Mouse (Mus musculus) lung, postnatal 25 days (tissue): ENCODE results near the gene Slc16a1.
A peak's percentile ranks its signal among the peaks of the same experiment; 100 is the strongest.
"Not testable (repeated sequence)": the region's sequence is repeated elsewhere in the genome, so short reads cannot be mapped to it uniquely, and the experiment has no call there.

Experiments
- DNase-seq: peaks from one replicate; pipeline ENCODE4 v3.0.0; 2022; ENCODE audit warnings: low spot score

Slc16a1 gene

DNA sequence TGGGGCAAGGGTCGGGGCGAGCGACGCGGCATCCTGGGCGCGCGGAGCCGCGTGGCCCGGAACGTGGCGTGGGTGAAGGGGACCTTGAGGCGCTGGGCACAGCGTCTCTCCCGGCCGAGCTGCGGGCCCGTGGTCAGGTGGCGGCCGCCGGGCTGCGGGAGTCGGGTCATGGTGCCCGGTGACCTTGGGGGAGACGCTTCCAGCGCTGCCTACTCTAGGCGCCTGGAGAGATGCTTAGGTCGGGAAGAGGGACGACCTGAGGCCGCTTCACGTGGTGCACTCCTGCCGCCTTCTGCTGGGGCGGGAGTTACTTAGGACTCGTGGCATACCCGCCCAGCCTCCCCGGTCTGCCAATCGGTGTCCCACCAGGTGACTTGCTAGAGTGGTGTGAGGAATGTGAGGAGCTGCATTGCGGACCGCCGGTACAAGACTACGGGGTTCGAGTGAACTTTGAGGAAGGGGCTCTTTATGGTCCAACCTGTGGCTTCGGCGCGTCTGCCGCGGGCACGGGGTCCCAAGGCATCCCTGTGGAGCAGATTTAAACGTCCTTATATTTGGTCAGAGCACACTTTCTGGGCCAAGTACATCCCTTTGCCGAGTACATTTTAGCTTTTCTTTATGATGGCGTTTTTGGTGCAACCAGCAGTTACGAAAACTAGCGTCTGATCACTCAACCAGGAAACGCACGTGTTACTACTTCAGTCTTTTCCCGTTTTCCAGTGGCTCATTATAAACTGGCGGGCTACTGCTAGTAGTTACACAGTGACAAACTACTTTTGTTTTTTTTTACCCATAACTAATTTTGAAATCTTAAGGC lies 672 bp downstream of the Slc16a1 start:
- peak; percentile 77 for DNase-seq

DNA sequence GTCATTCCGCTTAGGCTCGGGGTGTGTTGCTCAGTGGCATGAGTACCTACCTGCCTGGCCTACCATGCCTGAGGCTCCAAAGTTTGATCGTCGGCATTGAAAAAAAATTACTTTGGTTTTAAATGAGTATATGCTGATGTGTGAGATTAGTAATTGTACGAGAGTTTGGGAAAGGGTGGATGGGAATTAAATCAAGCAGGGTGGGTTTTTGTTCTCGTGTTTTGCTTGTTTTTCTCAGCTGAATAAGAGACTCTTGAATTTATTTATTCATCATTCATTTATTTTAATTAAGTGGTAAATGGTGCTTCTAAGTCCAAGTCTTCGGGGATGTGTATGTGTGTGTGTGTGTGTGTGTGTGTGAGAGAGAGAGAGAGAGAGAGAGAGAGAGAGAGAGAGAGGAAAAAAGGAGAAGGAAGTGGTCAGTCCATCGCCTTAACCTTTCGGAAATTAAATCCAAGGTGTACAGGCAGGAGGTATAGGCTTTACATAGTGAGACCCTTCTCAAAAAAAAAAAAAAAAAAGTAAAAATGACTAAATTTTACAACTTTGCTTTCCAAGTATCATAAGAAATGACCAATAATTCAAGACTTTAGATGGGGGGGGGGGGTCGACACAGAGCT lies 1.4 kb downstream of the Slc16a1 start:
- DNase-seq, result no peak

DNA sequence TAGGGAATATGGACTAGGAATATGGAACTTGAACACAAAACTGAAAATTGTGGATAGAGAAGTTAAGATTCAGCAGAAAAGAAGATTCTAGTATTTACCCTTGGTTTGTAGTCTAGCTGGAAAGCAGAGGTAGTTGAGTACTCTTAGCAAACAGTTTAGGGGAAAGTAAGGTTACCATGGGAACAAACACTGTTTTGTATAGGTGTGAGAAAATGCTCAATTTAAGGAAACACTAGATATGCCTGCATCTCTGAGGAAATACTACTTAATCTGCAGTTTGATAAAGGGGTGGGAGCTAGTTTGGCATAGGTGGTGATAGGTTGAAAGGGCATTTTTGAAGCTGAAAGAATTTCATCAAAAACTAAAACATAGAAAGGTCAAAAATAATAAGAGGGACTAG lies 2.4 kb downstream of the Slc16a1 start:
- DNase-seq, result no peak

DNA sequence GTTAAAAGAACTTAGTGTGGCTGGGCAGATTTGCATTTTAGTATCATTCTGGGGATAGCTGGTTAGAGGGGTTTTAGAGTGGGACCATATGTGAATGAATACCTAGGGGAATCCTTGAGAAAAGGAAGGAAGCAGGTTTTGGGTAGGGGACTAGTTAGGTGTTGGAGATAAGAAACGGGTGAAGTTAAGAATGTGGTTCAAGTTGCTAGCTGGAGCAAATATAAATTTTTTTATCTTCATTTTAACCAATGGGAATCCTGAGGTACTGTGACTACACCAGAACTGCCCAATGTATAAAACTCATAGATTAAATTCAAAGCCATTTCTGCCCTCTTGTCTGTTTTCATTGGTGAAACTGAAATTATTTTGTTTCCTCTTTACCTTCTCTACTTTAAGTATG lies 2.8 kb downstream of the Slc16a1 start:
- no peak for DNase-seq

DNA sequence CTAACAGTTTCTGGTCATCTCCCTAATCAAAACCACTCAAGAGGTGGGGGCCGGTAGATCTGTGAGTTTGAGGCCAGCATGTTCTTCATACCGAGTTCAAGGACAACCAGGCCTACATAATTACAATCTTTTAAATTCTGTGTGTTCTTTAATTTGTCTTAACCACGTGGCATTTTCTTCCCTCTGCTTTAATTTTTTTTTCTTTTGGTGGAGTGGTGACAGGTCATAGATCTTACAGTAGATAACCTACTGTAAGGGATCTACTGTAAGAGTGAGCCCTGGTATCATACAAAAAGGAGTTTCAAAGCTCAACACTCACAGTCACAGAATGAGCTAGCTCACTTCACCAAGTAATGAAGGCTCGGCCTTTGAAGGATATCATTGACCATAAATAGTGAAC lies 4.6 kb downstream of the Slc16a1 start:
- DNase-seq, result no peak

DNA sequence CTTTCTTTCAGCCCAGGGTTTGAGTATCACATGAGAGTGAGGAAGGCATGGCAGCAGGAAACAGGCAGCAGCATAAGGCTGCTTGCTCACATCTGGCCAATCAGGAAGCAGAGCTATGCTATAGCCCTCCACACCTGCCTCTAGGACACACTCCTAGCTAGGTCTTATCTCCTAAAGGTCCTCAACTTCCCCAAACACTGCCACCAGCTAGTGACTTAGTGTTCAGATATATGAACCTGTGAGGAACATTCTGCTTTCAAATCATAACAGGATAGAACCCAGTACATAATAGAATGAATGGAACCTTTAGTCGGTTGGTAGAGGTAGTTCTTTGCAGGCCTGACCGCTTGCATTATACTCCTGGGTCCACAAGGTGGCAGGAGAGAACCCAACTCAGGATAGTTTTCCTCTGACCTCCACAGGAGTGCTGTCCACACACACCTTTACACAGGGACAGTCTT lies 5.4 kb downstream of the Slc16a1 start:
- peak; percentile 77 for DNase-seq

DNA sequence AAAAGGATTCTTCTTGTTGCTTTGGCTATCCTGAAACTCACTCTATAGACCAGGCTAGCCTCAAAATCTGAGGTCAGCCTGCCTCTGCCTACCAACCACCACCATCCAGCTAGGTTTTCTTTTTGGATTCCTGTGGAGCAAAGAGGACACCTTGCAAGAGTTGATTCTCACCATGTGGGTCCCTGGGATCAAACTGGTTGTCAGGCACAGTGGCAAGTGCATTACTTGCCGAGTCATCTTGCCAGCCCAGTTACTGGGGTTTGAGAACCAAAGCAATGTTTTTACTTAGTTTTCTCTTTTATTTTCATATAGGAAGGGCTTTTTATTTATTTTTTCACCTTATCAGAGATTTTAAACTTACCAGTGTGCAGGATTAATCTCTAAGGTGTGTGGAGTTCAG lies 5.9 kb downstream of the Slc16a1 start:
- no peak for DNase-seq

DNA sequence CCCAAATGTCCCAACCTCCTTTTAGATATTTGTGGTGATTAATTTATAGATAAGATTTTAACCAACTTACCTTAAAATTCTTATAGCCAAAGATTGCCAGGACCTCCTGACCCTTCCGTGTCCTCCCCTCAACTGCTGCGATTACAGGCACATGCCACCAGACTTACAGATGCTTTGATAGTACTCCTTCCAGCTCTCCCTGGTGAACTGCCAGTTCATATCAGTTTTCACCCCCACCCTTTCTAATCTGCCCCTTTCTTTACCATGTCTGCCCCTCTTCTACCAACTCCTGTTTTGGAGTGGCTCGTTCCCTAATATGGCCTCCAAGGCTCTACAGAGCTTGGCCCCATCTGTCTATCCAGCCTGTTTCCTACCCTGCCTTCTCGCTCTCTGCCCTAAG lies 15.8 kb downstream of the Slc16a1 start:
- DNase-seq, result no peak

DNA sequence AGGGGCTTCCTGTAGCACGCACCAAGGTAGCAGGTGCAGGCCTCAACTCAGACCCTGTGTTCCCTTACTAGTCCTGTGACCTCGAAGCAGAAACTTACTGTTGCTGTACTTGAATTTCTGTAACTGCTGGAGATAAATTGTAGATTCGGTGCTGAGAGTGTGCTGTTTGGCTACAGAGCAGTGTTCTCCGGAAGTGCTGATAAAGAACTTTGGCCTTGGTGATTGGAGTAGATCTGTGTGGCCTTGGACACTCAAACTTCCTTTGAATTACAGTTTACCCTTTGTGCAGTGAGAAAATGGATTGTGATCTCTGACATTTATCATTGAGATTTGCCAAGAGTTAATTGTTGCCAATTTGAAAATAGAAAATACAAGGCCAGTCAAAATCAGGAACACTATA lies 16.5 kb downstream of the Slc16a1 start:
- no peak for DNase-seq

DNA sequence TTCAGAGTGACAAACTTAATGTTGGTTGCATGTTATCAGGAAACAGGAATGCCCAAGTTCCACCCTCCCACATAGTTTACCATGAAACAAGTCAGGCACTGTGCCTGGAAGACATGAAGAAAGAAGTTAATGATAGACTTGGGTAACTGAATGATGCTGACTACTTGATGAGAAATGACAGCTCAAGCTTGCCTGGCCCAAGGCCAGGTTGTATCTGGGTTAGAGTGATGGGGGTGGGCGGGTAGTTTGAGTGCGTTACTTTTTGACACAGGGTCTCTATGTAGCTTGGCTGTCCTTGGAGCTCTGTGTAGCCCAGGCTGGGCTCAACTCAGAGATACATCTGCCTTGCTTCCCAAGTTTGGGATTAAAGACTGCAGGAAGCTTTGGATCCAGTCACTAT lies 20.2 kb downstream of the Slc16a1 start:
- DNase-seq, result no peak

DNA sequence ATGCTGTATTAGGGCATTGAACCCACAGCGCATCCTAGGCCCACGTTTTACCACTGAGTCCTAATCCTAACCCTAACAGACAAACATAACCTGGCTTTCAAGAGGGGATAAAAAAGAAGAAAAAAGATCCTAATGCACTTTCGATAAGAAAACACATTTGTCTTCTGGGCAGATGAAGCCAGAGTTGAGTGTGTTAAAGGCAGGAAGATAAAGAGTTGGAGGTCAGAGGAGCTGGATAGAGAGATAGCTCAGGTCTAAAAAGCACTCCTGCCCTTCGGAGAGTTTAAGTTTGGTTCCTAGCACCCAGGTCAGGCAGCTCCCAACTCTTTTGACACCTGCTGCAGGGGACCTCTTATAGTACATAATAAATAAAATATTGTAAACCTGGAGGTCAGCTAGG lies 21.3 kb downstream of the Slc16a1 start:
- DNase-seq, result no peak

DNA sequence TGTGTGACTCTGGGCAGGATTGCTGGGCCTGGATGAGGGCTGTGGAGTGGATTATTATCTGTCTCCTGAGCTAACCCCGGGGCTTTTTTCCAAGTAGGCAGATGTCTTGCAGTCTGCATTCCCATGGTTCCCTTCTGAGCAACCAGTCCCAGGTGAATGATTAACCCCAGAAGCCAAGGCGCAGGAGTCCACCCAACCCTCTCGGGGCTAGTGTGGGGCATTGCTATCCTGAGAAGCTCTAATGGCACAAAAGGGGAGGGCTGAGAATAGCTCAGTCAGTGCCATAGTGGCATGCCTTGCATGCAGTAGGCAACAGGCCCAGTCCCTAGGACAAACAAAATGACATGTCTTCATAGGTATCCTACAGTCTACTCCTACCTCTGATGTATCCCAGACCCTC lies 22.1 kb downstream of the Slc16a1 start:
- DNase-seq, result no peak

DNA sequence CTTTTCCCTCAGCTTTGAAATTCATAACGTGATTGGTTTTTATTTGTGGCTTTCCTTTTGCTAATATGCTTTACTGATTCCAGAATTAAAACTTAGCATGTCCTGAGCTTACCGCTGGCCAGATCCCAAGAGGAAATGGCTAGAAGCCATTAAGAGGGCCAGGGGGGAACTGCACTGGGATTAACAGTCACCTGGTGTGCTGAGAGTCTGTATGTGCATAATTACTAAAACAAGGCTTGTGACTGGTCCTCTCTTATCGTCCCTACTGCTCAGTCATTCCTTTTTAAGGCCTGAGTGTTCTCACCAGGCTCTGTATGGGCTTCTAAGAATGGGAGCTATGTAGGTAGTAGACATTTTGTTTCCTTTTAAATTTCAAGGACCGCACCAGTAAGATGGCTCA lies 23.5 kb downstream of the Slc16a1 start:
- peak; percentile 31 for DNase-seq

DNA sequence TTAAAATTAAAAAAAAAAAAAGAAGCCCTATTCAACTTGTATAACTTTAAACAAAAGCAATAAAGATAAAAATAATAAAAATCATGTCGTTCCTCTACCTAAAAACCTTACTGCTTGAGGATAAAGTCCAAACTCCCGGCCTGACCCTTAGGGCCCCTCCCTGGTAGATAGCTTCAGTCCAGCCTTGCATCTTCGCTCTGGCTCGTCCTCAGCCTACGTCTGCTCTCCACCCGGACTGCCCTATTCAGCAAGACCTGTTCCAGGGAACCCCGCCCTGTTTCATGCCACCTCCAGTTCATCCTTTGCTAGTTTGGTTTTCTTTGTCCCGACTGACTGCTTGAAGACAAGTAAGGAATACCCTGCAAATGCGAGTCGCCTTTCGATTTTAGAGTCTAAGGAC lies 24.5 kb downstream of the Slc16a1 start:
- no peak for DNase-seq

DNA sequence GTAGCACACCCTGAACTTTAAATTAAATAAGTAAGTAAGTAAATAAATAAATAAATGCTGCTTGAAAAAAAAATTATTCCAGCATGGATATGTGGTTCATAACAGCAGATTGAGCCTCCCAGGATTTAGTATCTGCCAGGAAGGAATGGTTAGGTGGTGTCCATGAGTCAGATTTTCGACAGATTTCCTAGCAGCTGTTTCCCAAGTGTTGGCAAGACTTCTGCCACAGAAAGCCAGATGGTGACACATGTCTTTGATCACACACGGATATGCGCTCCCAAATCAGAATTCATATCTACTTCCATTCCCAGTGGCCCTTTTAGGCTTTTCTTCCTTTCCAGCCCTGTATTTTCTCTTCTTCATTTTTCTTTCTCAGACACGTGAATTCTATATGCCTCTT lies 28.5 kb downstream of the Slc16a1 start:
- DNase-seq, result no peak

DNA sequence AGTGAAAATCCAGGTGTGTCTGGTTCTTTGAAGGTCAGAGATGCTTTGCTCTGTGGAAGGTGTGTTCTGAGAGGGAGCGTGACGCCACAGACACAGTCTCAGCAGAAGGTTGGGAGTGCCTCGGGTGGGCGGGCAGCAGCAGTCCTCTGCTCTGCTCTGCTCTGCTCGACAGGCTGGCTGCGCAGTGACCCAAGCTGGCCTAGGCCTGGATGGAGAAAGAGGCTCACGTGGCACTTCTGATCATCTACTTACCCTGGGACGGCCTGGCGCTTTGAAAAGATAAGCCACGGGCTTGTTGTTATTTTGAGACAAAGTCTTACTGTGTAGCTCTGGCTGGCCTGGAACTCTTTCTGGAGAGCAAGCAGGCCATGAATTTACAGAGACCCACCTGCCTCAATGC lies 29.0 kb downstream of the Slc16a1 start:
- no peak for DNase-seq

DNA sequence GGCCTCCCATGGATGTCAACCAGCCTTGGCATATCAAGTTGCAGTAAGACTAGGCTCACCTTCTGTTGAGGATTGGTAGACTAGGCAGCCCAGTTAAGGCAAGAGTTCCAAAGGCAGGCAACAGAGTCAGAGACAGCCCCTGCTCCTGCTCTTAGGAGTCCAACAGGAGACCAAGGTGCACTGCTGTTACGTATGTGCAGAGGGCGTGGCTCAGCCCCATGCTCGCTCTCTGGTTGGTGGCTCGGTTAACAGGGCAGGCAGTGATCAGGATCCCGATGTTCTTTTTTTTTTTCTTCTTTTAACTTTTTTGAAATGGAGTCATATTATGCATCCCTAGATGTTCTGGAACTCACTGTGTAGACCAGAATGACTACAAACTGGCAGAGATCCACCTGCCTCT lies 30.5 kb downstream of the Slc16a1 start:
- no peak for DNase-seq

DNA sequence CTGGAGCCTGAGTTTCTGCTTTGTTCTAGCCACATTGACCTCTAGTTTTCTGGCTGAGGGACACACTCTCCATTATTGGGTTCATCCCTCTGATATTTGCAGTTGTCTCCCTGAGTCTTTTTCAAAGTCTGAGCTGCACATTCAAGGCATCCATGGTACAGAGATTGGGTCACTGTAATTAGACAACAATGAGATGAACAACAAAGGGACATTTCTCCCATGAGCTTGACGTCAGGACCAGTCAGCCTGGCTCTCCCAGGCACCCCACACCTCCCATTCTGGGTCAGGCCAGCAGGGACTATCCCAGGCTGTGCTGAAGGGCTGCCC lies 31.4 kb downstream of the Slc16a1 start:
- DNase-seq, result no peak

DNA sequence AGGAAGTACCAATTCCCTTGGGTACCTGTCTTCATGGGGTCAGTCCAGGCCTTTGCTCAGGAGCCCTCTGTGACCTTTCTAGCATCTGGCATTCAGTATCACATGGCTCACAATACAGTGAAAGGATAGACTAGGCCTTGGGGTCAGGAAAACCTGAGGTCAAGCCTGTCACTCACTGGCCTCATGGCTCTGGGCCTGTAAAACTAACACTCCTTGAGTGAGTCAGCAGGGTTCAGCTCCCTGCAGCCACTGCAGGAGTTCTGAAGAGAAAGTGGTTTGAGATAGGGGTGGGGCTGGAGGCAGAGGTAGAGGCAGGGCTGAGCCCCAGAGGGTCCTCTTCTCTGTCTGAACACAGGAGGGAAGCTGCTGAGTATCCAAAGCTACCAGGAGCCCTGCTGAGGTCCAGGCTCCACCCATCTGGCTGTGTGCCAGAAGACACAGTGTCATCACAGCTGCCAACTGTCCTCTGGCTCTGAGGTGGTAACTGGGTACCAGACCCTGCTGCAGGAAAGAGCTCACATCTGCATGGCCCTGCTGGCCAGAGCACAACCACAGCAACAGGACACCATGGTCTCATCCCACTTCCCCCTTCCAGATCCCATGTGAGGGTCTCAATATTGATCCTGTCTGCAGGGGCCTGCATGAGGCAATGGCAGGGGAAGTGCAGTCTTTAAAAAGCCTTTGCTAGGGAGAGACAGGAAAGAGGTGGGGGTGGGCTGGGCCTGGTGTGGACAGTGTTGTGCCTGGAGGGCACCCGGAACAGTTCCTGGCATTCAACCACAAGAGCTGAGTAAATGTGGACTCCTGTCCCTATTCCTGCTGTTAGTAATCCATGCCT lies 31.9 kb downstream of the Slc16a1 start:
- DNase-seq, result not testable (repeated sequence)

DNA sequence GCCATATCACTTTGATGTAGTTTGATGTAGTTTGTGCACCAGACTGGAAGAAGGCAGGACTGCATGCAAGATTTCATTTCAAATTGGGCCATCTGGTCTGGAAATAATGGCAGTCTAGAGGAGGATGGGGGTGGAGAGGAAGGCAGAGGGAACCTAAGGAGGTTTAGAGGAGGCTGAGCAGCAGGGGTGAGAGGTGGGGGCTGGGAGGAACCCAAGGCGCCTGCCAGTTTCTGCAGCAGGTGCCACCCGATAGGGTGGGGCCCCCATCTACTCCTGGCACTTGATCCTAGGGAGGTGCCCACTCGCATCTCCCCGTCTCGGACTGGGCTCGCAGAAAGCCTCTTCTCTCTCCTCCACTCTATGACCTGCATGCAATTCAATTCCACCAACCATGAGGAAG lies 33.1 kb downstream of the Slc16a1 start:
- DNase-seq, result no peak

DNA sequence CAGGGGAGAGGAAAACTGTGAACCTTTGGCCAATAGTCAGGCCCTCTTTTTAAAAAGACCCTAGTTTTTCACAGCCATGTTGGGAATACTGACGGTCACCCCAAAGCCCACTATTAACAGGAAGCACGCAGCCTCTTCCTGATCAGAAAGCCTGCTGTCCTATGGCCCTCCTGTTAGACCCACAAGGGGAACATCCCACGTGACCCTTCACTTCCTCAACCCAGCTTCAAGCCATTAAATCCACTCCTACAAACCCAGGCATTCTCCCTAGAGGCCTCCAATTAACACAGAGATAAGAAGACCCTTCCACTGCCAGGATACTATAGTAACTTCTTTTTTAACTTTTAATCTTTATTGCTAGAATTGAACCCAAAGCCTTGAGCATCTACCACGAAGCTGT lies 33.6 kb downstream of the Slc16a1 start:
- DNase-seq, result no peak

DNA sequence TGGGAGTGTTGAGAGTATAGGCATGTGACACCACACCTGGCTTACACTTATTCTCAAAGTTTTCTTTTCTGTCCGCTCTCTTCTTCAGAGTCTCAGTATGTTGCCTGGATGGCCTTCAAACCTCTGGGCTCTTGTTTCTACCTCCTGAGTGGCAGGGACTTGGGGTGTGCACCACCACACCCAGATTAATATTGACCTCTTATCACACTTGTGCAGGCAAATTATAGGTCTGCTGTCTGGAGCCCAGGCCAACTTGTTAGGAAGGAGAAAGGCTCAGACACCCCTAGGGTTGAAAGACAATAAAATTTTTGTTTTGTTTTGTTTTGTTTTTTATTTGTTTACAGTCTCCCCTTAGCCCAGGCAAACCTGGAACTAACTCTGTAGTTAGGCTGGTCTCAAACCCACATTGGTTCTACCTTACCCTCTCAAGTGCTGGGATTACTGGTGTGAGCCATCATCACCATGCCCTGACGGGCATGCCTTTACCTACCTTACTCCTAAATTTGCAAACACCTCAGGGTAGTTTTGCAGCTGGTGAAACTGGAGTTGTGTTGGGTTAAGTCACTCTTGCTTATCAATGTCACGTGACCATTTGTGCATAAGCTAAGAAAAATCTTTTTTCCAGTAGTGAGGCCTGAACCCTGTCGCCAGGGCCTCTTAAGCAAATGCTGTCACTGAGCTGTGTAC lies 35.3 kb downstream of the Slc16a1 start:
- DNase-seq, result no peak
